Mouse (Mus musculus) limb, embryonic 15.5 days (tissue): ENCODE results near the gene Fry. TPM values are rescaled to one million over a fixed set of nuclear protein-coding genes. Genes with fewer than 3 reads are reported as not detected.

Experiments used
- ATAC-seq: fragments of 200-750 bp; cut with Nextera tagmentation; 2 replicates; pipeline ENCODE4 v1.8.0; 2017; ENCODE audit warnings: low read depth, moderate TSS enrichment; ENCODE audit not compliant: insufficient number of reproducible peaks, low FRiP score, low TSS enrichment
- H3K27ac ChIP-seq: fragments of 300-500 bp; sonication (generic); 2 replicates; pipeline ENCODE4 v1.5.1; 2015; ENCODE audit warnings: moderate library complexity, mild to moderate bottlenecking, inconsistent platforms
- H3K27me3 ChIP-seq: fragments of 300-500 bp; sonication (generic); 2 replicates; pipeline ENCODE4 v1.6.1; 2015; ENCODE audit warnings: inconsistent platforms
- H3K36me3 ChIP-seq: fragments of 300-500 bp; sonication (generic); 2 replicates; pipeline ENCODE4 v1.6.1; 2015; ENCODE audit warnings: inconsistent platforms
- H3K4me1 ChIP-seq: fragments of 300-500 bp; sonication (generic); 2 replicates; pipeline ENCODE4 v1.6.1; 2015; ENCODE audit warnings: inconsistent platforms
- H3K4me2 ChIP-seq: fragments of 300-500 bp; sonication (generic); 2 replicates; pipeline ENCODE4 v1.6.1; 2015; ENCODE audit warnings: mild to moderate bottlenecking, inconsistent platforms
- H3K4me3 ChIP-seq: fragments of 300-500 bp; sonication (generic); 2 replicates; pipeline ENCODE4 v1.5.1; 2015; ENCODE audit warnings: mild to moderate bottlenecking, inconsistent platforms
- H3K9ac ChIP-seq: fragments of 300-500 bp; sonication (generic); 2 replicates; pipeline ENCODE4 v1.6.1; 2015; ENCODE audit warnings: inconsistent platforms
- H3K9me3 ChIP-seq: fragments of 300-500 bp; sonication (generic); 2 replicates; pipeline ENCODE4 v1.6.1; 2016; ENCODE audit warnings: inconsistent platforms
- WGBS: fragments of 180-500 bp; shearing (Covaris S2); methylation state at CpG from one replicate; pipeline ENCODE4 v1.1.7; 2015; 5-methylcytosine and 5-hydroxymethylcytosine counted together
- polyA plus RNA-seq: library from polyadenylated mRNA; unstranded; fragments of >200 nt; fragmentation: Nextera tagmentation; extraction: Ambion mirVana; gene quantifications from 2 replicates; pipeline ENCODE4 v1.2.1, GENCODE M21; 2015

Gene Fry
- polyA plus RNA-seq, 1 experiment from 2014 or later: 9.5 TPM

DNA sequence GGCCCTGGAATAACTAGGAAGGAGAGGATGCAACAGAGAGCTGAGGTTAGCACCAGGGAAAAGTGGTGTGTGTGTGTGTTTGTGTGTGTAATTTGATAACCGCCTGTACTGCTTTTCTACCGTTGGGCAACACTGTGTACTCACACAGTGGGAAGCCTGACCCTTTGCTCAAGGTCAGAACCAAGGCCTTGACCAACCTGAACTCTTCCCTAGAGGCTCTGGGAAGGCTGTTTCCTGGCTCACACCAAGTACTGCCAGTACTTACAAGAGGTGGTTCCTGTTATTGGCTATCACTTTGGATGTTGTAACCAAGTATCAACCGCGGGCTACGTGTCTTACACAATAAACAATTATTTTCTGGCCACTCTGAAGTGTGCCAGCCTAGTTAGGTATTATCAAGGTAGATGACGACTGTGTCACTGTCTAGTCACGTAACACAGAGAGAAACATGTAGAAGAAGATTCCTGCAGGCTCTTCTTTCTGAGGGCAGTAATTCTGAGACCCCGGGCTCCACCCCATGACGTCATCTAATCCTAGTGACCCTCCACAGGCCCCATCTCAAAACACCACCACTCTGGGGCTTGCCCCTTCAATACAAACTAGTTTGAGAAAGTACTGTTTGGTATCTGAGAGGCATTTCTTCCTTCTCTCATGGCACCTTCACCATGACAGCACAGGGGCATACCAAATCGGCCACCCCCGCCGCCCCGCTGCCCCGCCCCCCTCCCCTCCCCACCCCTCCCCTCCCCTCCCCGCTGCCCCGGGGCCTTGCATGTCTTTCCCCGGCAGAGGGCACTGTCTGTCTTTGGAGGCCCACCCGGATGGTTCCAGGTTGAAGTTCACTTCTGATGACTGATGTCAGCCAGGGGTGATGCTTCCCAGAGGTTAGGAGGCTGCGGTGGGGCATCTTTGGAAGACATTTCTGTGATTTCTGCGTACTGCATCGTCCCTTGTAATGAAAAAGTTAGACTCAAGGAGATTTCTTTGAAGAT, 114.0 kb downstream of the Fry start:
- no peak overlapping the region for H3K4me3 ChIP-seq
- H3K4me2 ChIP-seq: 0 out of 2 replicates have a peak overlapping the region, but pooled peaks have one; percentile 19
- no peak overlapping the region for H3K9ac ChIP-seq
- 0 out of 2 replicates have a peak, but pooled peaks have one; percentile 25 for ATAC-seq
- H3K36me3 ChIP-seq: no peaks in the 10 kb centered on the region
- whole genome bisulfite sequencing: 32% methylated on average over 18 of the region's 21 CpGs
- H3K4me1 ChIP-seq: peaks cover 8% of the 10 kb centered on the region; the same call in 1 of the 2 replicates
- H3K27ac ChIP-seq: no peak overlapping the region
- peaks cover 7% of the 10 kb centered on the region; the same call in 1 of the 2 replicates for H3K9me3 ChIP-seq
- no peaks in the 10 kb centered on the region for H3K27me3 ChIP-seq

DNA sequence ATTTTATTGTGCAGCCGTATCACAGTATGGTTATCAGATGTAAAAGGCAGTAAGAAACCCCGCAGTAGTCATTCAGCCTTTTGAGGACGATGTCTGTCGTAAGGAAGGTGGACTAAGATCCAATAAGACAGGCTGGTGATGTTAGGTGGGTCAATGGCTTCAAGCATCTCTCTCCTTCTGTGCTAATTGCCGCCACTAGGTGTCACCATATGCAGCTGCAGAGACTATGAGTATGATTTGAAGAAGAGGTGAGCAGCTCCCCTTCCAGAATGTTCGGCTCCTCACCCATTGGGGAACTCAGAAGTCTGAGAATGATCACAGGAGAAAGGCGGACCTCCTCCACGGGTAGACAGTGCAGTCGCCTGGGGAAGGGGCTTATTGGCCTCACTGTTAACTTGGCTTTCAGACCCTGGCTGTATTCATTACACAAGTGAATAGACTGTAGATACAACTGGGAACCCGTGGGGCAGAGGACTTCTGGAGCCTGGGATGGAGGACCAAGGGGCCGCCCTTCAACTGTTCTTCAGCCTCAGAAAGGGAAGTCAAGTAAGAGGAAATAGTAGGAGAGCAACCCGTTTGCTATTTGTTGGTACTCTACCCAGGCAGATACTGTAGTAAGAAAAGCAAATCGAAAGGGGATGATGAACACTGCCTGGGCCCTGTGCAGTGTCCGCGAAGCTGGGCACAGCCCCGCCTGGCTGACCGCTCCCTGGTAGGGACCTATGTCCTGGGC, 114.9 kb downstream of the Fry start:
- H3K27me3 ChIP-seq: no peaks in the 10 kb centered on the region
- H3K9ac ChIP-seq: no peak overlapping the region
- 0 out of 2 replicates have a peak overlapping the region, but pooled peaks have one; percentile 19 for H3K4me2 ChIP-seq
- H3K4me1 ChIP-seq: peaks cover 8% of the 10 kb centered on the region; the same call in 1 of the 2 replicates
- H3K36me3 ChIP-seq: no peaks in the 10 kb centered on the region
- H3K4me3 ChIP-seq: no peak overlapping the region
- WGBS: 57% methylated on average over 17 of the region's 17 CpGs
- no peak for ATAC-seq
- H3K9me3 ChIP-seq: peaks cover 7% of the 10 kb centered on the region; the same call in 1 of the 2 replicates
- H3K27ac ChIP-seq: no peak overlapping the region

DNA sequence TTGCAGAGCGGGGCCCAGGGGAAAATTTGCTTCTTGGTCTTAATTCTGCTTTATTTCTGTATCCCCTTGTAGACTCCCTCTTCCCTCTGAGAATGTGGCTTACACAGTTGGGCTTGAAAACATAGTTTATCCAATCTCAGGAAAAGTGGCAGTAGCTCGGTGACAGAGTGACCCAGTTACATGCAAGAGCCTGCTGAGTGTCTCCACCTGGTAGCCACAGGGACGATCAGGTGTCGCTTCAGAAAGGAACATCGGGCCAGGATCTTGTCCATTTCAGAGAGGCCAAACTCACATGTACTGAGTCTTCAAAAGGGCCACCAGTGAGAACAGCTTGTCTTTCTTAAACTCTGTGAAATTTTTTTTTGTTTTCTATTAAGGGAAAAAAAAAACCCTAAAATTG, 117.5 kb downstream of the Fry start:
- WGBS: 84% methylated on average over 5 of the region's 5 CpGs
- H3K4me2 ChIP-seq: no peak overlapping the region
- H3K36me3 ChIP-seq: no peaks in the 10 kb centered on the region
- no peak overlapping the region for H3K9ac ChIP-seq
- H3K4me1 ChIP-seq: peaks cover 8% of the 10 kb centered on the region; the same call in 1 of the 2 replicates
- H3K27ac ChIP-seq: no peak overlapping the region
- no peak for ATAC-seq
- peaks cover 4% of the 10 kb centered on the region; the same call in 1 of the 2 replicates for H3K9me3 ChIP-seq
- H3K4me3 ChIP-seq: no peak overlapping the region
- no peaks in the 10 kb centered on the region for H3K27me3 ChIP-seq

- Histone ChIP-seq H3K27ac (no peak overlapping the region), H3K9me3 (peaks cover 4% of the 10 kb centered on the region; the same call in 1 of the 2 replicates), H3K9ac (no peak overlapping the region), H3K4me3 (no peak overlapping the region), H3K36me3 (no peaks in the 10 kb centered on the region), H3K4me2 (no peak overlapping the region), H3K4me1 (peaks cover 8% of the 10 kb centered on the region; the same call in 1 of the 2 replicates), H3K27me3 (no peaks in the 10 kb centered on the region)
- no peak for ATAC-seq
Measured at GRCm38 (mm10) chr5:150236597-150236996, 118.2 kb downstream of the Fry start.

- H3K4me3 ChIP-seq: no peak overlapping the region
- H3K4me2 ChIP-seq: no peak overlapping the region
- H3K27me3 ChIP-seq: no peaks in the 10 kb centered on the region
- no peak overlapping the region for H3K27ac ChIP-seq
- ATAC-seq: no peak
- no peaks in the 10 kb centered on the region for H3K36me3 ChIP-seq
- no peaks in the 10 kb centered on the region for H3K4me1 ChIP-seq
- no peak overlapping the region for H3K9ac ChIP-seq
- WGBS: 89% methylated on average over 9 of the region's 9 CpGs
- peaks cover 2% of the 10 kb centered on the region; the same call in 1 of the 2 replicates for H3K9me3 ChIP-seq
Measured at GRCm38 (mm10) chr5:150241638-150242037, 123.2 kb downstream of the Fry start.

DNA sequence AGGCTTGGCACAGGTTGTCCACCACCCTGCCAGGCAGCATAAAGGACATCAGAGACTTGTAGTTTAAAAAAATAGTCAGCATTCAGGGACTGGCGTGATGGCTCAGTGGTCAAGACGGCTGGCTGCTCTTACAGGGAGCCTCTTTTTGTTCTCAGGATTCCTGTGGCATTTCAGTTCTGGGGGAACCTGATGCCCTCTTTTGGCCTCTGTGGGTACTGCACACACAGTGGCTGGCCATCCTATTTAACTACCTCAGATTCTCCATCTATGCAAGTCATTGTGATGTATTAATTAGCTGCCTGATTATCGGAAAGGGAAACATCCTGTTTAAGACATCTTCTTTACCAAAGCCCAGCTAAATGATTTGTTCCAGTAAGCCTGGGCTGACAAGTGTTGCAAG, 128.3 kb downstream of the Fry start:
- H3K27me3 ChIP-seq: no peaks in the 10 kb centered on the region
- no peak overlapping the region for H3K4me3 ChIP-seq
- no peak for ATAC-seq
- 94% methylated on average over 3 of the region's 3 CpGs for WGBS
- H3K36me3 ChIP-seq: no peaks in the 10 kb centered on the region
- no peak overlapping the region for H3K4me2 ChIP-seq
- no peaks in the 10 kb centered on the region for H3K4me1 ChIP-seq
- no peak overlapping the region for H3K27ac ChIP-seq
- H3K9me3 ChIP-seq: no peaks in the 10 kb centered on the region
- H3K9ac ChIP-seq: no peak overlapping the region

- no peak overlapping the region for H3K4me2 ChIP-seq
- H3K9ac ChIP-seq: no peak overlapping the region
- WGBS: 86% methylated on average over 7 of the region's 7 CpGs
- H3K9me3 ChIP-seq: no peaks in the 10 kb centered on the region
- no peak overlapping the region for H3K27ac ChIP-seq
- H3K4me1 ChIP-seq: peaks cover 25% of the 10 kb centered on the region
- H3K4me3 ChIP-seq: no peak overlapping the region
- ATAC-seq: no peak
- no peaks in the 10 kb centered on the region for H3K27me3 ChIP-seq
- H3K36me3 ChIP-seq: no peaks in the 10 kb centered on the region
Measured at GRCm38 (mm10) chr5:150257764-150258163, 139.3 kb downstream of the Fry start.

- Histone ChIP-seq H3K9ac (peak overlapping the region; percentile 24; the same call in 1 of the 2 replicates), H3K4me2 (peak overlapping the region; percentile 67), H3K9me3 (no peaks in the 10 kb centered on the region), H3K27ac (peak overlapping the region; percentile 78), H3K4me3 (peak overlapping the region; percentile 40), H3K36me3 (no peaks in the 10 kb centered on the region), H3K4me1 (peaks cover 31% of the 10 kb centered on the region), H3K27me3 (no peaks in the 10 kb centered on the region)
- 2% methylated on average over 25 of the region's 29 CpGs for WGBS
- ATAC-seq: peak; percentile 66; the same call in 1 of the 2 replicates
Measured at GRCm38 (mm10) chr5:150259191-150260053, 141.0 kb downstream of the Fry start.

DNA sequence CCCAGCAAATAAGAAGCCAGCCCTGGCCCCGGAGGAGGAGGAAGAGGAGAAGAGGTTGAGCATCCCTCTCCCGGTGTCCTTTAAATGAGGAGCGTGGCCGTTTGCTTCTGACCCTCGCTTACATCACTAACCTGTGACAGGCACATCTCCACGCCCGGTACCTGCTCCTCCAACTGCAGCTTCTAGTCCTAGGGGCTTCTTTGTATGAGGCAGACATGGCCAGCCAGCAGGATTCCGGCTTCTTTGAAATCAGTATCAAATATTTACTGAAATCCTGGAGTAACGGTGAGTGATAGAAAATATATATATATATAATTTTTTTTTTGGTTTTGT, 141.6 kb downstream of the Fry start:
- ATAC-seq: no peak
- Histone ChIP-seq H3K4me3 (peak overlapping the region; percentile 40), H3K9me3 (no peaks in the 10 kb centered on the region), H3K27ac (peak overlapping the region; percentile 78), H3K36me3 (no peaks in the 10 kb centered on the region), H3K27me3 (no peaks in the 10 kb centered on the region), H3K9ac (0 out of 2 replicates have a peak overlapping the region, but pooled peaks have one; percentile 24), H3K4me2 (peak overlapping the region; percentile 67), H3K4me1 (peaks cover 35% of the 10 kb centered on the region)
- WGBS: 22% methylated on average over 9 of the region's 9 CpGs

GRCm38 (mm10) chr5:150261361-150261760, 142.9 kb downstream of the Fry start:
- no peak for ATAC-seq
- H3K36me3 ChIP-seq: no peaks in the 10 kb centered on the region
- H3K4me2 ChIP-seq: 0 out of 2 replicates have a peak overlapping the region, but pooled peaks have one; percentile 25
- peaks cover 44% of the 10 kb centered on the region for H3K4me1 ChIP-seq
- peak overlapping the region; percentile 40 for H3K4me3 ChIP-seq
- 0 out of 2 replicates have a peak overlapping the region, but pooled peaks have one; percentile 3 for H3K27ac ChIP-seq
- WGBS: 33% methylated on average over 4 of the region's 4 CpGs
- no peak overlapping the region for H3K9ac ChIP-seq
- no peaks in the 10 kb centered on the region for H3K9me3 ChIP-seq
- no peaks in the 10 kb centered on the region for H3K27me3 ChIP-seq
